Mouse (Mus musculus): ENCODE measurements around the gene Tnfsf14. TPM values are rescaled to one million over a fixed set of nuclear protein-coding genes. Genes with fewer than 3 reads are reported as not detected.

Gene Tnfsf14
- total and polyA plus RNA-seq, 3 experiments, result 10.6 to 15.4 (median 14.6) TPM

DNA sequence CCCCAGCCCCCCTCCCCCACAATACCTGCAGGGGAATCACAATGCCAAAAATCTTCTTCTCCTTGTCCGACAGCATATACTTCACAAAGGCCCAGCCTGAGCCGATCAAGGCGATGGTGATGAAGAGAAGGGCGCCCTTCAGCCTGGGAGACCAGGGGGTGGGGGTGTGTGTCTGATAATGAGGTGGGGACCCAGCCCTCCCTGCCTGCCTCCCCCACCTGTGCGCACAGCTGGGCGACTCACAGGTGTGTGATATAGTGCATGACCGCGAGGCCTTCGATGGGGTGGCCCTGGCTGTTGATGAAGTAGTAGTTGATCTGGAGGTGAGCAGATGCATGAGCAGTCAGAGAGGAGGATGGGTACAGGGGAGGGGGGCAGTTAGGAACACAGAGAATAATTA lies 43.2 kb upstream of the Tnfsf14 start:
- Histone ChIP-seq H3K9me3 (replicated peaks; ENCODE audit: low read length) (no peaks in the 10 kb centered on the region), H3K36me3 (replicated peaks in 1 of 2; ENCODE audit: control insufficient read depth in 1 of 2, insufficient read depth in 1 of 2, low read length in 1 of 2) (peaks cover 42 to 57% of the 10 kb centered on the region in 2 experiments), H3K4me3 (replicated peaks in 1 of 3; ENCODE audit: low read depth in 2 of 3, low read length in 2 of 3, poor library complexity in 1 of 3) (no peak overlapping the region), H3K4me2 (ENCODE audit: insufficient read depth, low read depth, poor library complexity, severe bottlenecking) (no peak overlapping the region), H3K79me2 (replicated peaks; ENCODE audit: control insufficient read depth, extremely low read depth, insufficient read depth, poor library complexity, severe bottlenecking) (no peaks in the 10 kb centered on the region), H3K27me3 (replicated peaks) (no peaks in the 10 kb centered on the region), H3K4me1 (ENCODE audit: control insufficient read depth in 1 of 2, insufficient read depth in 2 of 2) (peaks cover 0 to 6% of the 10 kb centered on the region in 2 experiments; a peak in 2 of 4 replicates), H3K27ac (ENCODE audit: insufficient read depth, low read depth) (no peak overlapping the region), H3K9ac (ENCODE audit: insufficient read depth, low read depth) (no peak overlapping the region)
- dilution Hi-C loops (cut with MboI; ENCODE audit: extremely low pct_ligation_motif_present, extremely low pct_unique_long_range_greater_than_20kb, low sequenced_read_pairs), result no loop called here
- in situ Hi-C loops (cut with MboI; ENCODE audit: low pct_ligation_motif_present, low pct_unique_long_range_greater_than_20kb, low sequenced_read_pairs), result no loop called here
- DNase-seq (ENCODE audit: extremely low read depth), result no peak
- TF ChIP-seq TBP (conservative IDR thresholded peaks at IDR 0.05; ENCODE audit: low read depth, low read length) (no peak), BHLHE40 (IDR thresholded peaks at IDR 0.05; ENCODE audit: low read depth, low read length) (no peak), ZKSCAN1 (IDR thresholded peaks at IDR 0.05; ENCODE audit: borderline replicate concordance, low read depth, low read length) (no peak), SMC3 (IDR thresholded peaks at IDR 0.05; ENCODE audit: low read depth, low read length) (no peak), GABPA (IDR thresholded peaks at IDR 0.05; ENCODE audit: insufficient replicate concordance, low read depth, low read length) (no peak), HCFC1 (IDR thresholded peaks at IDR 0.05; ENCODE audit: low read depth, low read length) (no peak), JUND (conservative IDR thresholded peaks at IDR 0.05; ENCODE audit: low read depth, low read length) (no peak), MXI1 (IDR thresholded peaks at IDR 0.05; ENCODE audit: low read depth, low read length) (no peak), NELFE (IDR thresholded peaks at IDR 0.05; ENCODE audit: low read depth, low read length) (no peak), USF2 (conservative IDR thresholded peaks at IDR 0.05; ENCODE audit: low read depth, low read length) (no peak), RAD21 (IDR thresholded peaks at IDR 0.05; ENCODE audit: low read depth, low read length) (no peak), MAFK (IDR thresholded peaks at IDR 0.05; ENCODE audit: insufficient replicate concordance, low read length) (no peak), CTCF (conservative IDR thresholded peaks at IDR 0.05 in 1 of 2, IDR thresholded peaks at IDR 0.05 in 1 of 2; ENCODE audit: low read depth in 2 of 2, low read length in 2 of 2) (no peak)

DNA sequence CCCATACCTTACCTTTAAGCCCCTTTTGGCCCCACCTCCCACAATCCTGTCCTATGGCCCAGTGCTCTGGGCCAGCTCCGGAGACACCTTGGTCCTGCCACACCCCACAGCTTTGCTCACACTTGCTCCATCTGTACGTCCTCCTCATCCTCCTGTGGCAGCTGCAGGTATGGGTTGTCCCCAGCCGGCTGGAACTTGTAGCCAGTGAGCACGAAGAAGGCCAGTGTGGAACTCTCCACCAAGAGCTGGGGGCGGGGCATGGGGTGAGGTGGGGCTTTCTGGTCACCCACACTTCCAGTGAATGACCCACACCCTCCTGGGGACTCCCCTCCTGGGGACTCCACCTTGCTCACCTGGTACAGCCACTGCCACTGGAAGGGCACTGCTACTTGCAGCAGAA lies 41.8 kb upstream of the Tnfsf14 start:
- no peak for TF ChIP-seq POLR2A (IDR thresholded peaks at IDR 0.05; ENCODE audit: low read depth, low read length)
- no peak for TF ChIP-seq BHLHE40 (IDR thresholded peaks at IDR 0.05; ENCODE audit: low read depth, low read length)
- no peak for TF ChIP-seq NELFE (IDR thresholded peaks at IDR 0.05; ENCODE audit: low read depth, low read length)
- TF ChIP-seq RCOR1 (conservative IDR thresholded peaks at IDR 0.05; ENCODE audit: low read depth, low read length), result no peak
- no peak for TF ChIP-seq JUND (conservative IDR thresholded peaks at IDR 0.05; ENCODE audit: low read depth, low read length)
- no peak for TF ChIP-seq ZMIZ1 (IDR thresholded peaks at IDR 0.05; ENCODE audit: low read depth, low read length)
- no peak for TF ChIP-seq SMC3 (IDR thresholded peaks at IDR 0.05; ENCODE audit: low read depth, low read length)
- TF ChIP-seq MXI1 (IDR thresholded peaks at IDR 0.05; ENCODE audit: low read depth, low read length), result no peak
- TF ChIP-seq MEF2A (IDR thresholded peaks at IDR 0.05; ENCODE audit: borderline replicate concordance, low read depth, low read length), result no peak
- no peak for TF ChIP-seq MAX (IDR thresholded peaks at IDR 0.05; ENCODE audit: low read length)
- no peak for TF ChIP-seq HCFC1 (IDR thresholded peaks at IDR 0.05; ENCODE audit: low read depth, low read length)
- TF ChIP-seq ETS1 (conservative IDR thresholded peaks at IDR 0.05; ENCODE audit: low read depth, low read length), result no peak
- dilution Hi-C loops (cut with MboI; ENCODE audit: extremely low pct_ligation_motif_present, extremely low pct_unique_long_range_greater_than_20kb, low sequenced_read_pairs) (no loop called here), in situ Hi-C loops (cut with MboI; ENCODE audit: low pct_ligation_motif_present, low pct_unique_long_range_greater_than_20kb, low sequenced_read_pairs) (no loop called here)
- Histone ChIP-seq H3K4me1 (ENCODE audit: control insufficient read depth in 1 of 2, insufficient read depth in 2 of 2) (peaks cover 0 to 11% of the 10 kb centered on the region in 2 experiments; a peak in 2 of 4 replicates), H3K79me2 (replicated peaks; ENCODE audit: control insufficient read depth, extremely low read depth, insufficient read depth, poor library complexity, severe bottlenecking) (no peaks in the 10 kb centered on the region), H3K4me2 (ENCODE audit: insufficient read depth, low read depth, poor library complexity, severe bottlenecking) (no peak overlapping the region), H3K9ac (ENCODE audit: insufficient read depth, low read depth) (no peak overlapping the region), H3K4me3 (replicated peaks in 1 of 3; ENCODE audit: low read depth in 2 of 3, low read length in 2 of 3, poor library complexity in 1 of 3) (no peak overlapping the region), H3K9me3 (replicated peaks; ENCODE audit: low read length) (no peaks in the 10 kb centered on the region), H3K27ac (ENCODE audit: insufficient read depth, low read depth) (no peak overlapping the region), H3K27me3 (replicated peaks) (no peaks in the 10 kb centered on the region), H3K36me3 (replicated peaks in 1 of 2; ENCODE audit: control insufficient read depth in 1 of 2, insufficient read depth in 1 of 2, low read length in 1 of 2) (peaks cover 36 to 49% of the 10 kb centered on the region in 2 experiments)
- DNase-seq (ENCODE audit: extremely low read depth), result no peak

Data from CH12.LX (cell line).